Comparison of ENCODE assay signal across 9 mouse cellular contexts in genomic region chr5:36935486-36936473, GRCm38 (mm10). TPM values are rescaled to one million over a fixed set of nuclear protein-coding genes. Genes with fewer than 3 reads are reported as not detected.
DNase-seq lines count a peak whose midpoint lies in the region; ATAC-seq lines count a peak whose summit lies in the region.
"Had no signal": no experiment of that assay in that cellular context is flagged by ENCODE, and none has a peak within 500 bp of the region (broad histone marks: within the 10 kb centered on the region; RNA-seq: fewer than 3 reads in every experiment).

No protein-coding gene starts in this region.

- H3K4me1 ChIP-seq in forebrain, embryonic 16.5 days (replicated peaks; ENCODE audit: control insufficient read depth, insufficient read depth, low read length), result peaks cover 11% of the 10 kb centered on the region

- peak; percentile 88 for ATAC-seq in forebrain, embryonic 16.5 days

- H3K9me3 ChIP-seq in forebrain, embryonic 16.5 days (ENCODE audit: control insufficient read depth, low read length), result no peaks in the 10 kb centered on the region
- H3K9me3 ChIP-seq: neural tube, embryonic 12.5 days had no signal

- H3K4me3 ChIP-seq in forebrain, embryonic 16.5 days (replicated peaks; ENCODE audit: low read length), result no peak overlapping the region
- H3K4me3 ChIP-seq: neural tube, embryonic 12.5 days had no signal

- DNase-seq in adrenal gland, adult 2 months, result peak; percentile 29
- no peak for DNase-seq in adrenal gland, postnatal 25 days
- peak; percentile 77 for DNase-seq in MN1 (ENCODE audit: low spot score)
- peak; percentile 56 to 72 for DNase-seq in left cerebral cortex, postnatal 10 days (ENCODE audit: extremely low spot score in 1 of 2, low spot score in 2 of 2)
- DNase-seq in spleen, adult 18-20 months, result no peak
- no peak for DNase-seq in spleen, postnatal 36 days (ENCODE audit: low spot score in 2 of 2)
- DNase-seq in kidney, postnatal 25 days, result no peak

- 49% methylated on average over 17 of the region's 17 CpGs for WGBS in forebrain, embryonic 16.5 days

- intact Hi-C loops in left cerebral cortex, postnatal 10 days (cut with DNase I), result no loop called here

- H3K36me3 ChIP-seq in forebrain, embryonic 16.5 days (ENCODE audit: control insufficient read depth, insufficient read depth), result peaks cover 2% of the 10 kb centered on the region; the same call in 1 of the 2 replicates

- H3K4me2 ChIP-seq in forebrain, embryonic 16.5 days (ENCODE audit: low read length), result no peak overlapping the region
- H3K4me2 ChIP-seq: neural tube, embryonic 12.5 days had no signal

- H3K27me3 ChIP-seq in forebrain, embryonic 16.5 days (replicated peaks; ENCODE audit: control insufficient read depth, insufficient read depth, low read length), result no peaks in the 10 kb centered on the region
- H3K27me3 ChIP-seq: neural tube, embryonic 12.5 days had no signal

- H3K27ac ChIP-seq in forebrain, embryonic 16.5 days (ENCODE audit: low read length), result peak overlapping the region; percentile 21; the same call in 1 of the 2 replicates
- H3K27ac ChIP-seq: neural tube, embryonic 12.5 days had no signal

- no peak overlapping the region for H3K9ac ChIP-seq in forebrain, embryonic 16.5 days (replicated peaks; ENCODE audit: low read depth, low read length)
- H3K9ac ChIP-seq: neural tube, embryonic 12.5 days had no signal

RNA-seq across cellular contexts. Expression of gene Wfs1, which starts 53.2 kb away (rescaled TPM):
- total RNA-seq in adrenal gland, adult 2 months (2021), result 100 to 1,000 TPM in 1 of 2 experiments, 10 to 100 TPM in 1; 32.6 to 122 TPM
- 39.2 and 91.2 TPM in 2 replicates for polyA plus RNA-seq in adrenal gland, adult 2 months (2012; rRNA removed)
- 49.0 and 64.9 TPM in 2 replicates for total RNA-seq in adrenal gland, postnatal 25 days (2021)
- polyA plus RNA-seq in forebrain, embryonic 16.5 days (2015; fragmentation: Nextera tagmentation; extraction: Ambion mirVana), result 8.5 and 10.7 TPM in 2 replicates
- total RNA-seq in left cerebral cortex, postnatal 10 days (2021), result 10 to 100 TPM; 81.9 to 85.0 TPM

Comparison
In these comparisons a context has a peak if more than half of its experiments do, and no peak if none do; other contexts are left out.
1. DNase-seq: peak in adrenal gland, adult 2 months (single experiment), MN1 (single experiment) and left cerebral cortex, postnatal 10 days (2 of 2); none in adrenal gland, postnatal 25 days (single experiment), spleen, adult 18-20 months (0 of 2), spleen, postnatal 36 days (0 of 2) and kidney, postnatal 25 days (0 of 2).